Mouse (Mus musculus): ENCODE results near the gene Hba-a1.
"Not testable (repeated sequence)": the region's sequence is repeated elsewhere in the genome, so short reads cannot be mapped to it uniquely, and the experiment has no call there.

Gene Hba-a1

DNA sequence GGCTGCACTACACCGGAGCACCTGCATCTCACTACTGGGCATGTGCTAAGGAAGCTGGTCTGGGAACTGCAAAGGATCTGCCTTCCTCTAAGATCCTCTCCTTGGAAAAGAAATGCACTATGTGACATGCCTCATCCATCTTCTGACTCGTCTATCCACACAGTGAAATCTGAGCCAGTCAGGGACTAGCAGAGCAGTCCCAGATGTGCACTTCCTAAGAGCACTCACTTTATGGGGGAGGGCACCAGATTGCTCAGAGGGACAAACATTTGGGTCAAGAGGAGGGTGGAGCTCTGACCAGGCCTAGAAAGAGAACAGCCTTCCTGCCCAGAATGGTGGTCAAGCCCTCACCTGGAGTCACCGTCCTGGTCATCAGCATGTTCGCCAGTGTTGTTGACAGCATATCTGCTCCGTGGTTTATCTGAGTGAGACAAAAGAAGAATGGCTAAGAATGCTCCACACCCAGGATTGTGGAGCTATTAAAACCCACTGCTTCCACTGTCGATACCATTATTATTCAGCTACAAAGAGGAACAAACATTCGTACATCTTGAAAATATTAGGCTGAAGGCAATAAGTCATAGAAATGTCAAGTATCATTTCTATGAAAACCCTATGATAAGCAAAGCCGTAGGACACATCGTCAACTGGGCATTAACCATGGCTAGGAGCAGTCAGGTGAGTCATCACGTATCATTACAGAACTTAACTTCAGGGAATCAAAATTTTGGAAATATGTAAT, 20.5 kb upstream of the Hba-a1 start:
- no peak for DNase-seq (ENCODE audit: low spot score)

DNA sequence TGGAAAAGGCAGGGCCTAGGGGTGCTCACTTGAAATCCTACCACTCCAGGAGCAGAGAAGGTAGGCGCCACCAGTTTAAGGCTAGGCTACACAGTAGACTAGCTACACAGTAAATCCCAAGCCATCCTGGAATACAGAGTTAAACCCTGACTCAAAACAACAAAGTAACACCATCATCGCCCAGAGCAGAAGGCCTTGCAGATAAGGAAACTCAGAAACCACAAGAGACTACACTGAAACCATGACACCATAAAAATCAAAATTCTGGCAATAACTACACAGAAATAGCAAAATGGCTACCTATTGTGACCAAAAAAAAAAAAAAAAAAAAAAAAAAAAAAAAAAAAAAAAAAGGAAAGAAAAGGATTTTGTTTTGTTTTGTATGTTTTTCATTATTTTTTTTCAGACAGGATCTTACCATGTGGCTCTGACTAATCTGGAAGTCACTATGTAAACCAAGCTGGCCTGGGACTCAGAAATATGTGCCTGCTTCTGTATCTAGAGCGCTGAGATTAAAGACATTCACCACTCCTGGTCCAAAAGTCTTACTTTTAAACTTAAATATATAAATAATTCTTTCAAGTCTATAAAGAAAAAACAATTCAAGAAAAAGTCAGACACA, 18.1 kb upstream of the Hba-a1 start:
- DNase-seq (ENCODE audit: low spot score): no peak

DNA sequence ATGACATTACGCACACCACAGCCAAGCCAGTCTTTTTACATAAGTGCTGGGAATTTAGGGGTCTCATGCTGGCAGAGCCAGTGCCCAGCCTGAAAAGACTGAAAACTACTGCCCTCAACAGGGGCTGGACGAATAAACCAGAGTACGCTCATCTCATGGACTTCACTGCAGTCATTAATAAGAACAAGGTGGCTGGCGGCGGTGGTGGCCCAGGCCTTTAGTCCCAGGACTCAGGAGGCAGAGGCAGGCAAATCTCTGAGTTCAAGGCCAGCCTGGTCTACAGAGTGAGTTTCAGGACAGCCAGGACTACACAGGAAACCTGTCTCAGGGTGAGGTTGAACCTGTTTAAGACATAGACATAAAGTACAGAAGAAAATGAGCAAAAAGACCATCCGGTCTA, 17.1 kb upstream of the Hba-a1 start:
- DNase-seq (ENCODE audit: low spot score): no peak

DNA sequence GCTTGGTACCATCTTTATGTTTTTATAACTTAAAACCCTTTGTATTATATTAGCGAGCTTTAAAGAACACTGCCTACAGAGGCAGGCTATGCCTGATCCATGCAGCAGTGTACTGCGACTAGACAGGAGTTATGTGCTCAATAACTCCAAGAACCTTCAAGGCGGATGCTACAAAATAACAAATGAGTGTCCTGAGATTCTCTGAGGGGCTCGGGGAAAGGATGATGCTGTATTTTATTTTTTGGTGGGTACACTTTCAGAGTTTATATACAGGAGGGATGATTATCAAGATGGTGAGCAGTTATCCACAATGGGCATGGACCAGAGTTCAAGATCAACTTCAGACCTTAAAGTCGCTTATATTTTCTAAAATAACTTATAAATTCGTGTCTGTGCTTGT, 16.5 kb upstream of the Hba-a1 start:
- no peak for DNase-seq (ENCODE audit: low spot score)

DNA sequence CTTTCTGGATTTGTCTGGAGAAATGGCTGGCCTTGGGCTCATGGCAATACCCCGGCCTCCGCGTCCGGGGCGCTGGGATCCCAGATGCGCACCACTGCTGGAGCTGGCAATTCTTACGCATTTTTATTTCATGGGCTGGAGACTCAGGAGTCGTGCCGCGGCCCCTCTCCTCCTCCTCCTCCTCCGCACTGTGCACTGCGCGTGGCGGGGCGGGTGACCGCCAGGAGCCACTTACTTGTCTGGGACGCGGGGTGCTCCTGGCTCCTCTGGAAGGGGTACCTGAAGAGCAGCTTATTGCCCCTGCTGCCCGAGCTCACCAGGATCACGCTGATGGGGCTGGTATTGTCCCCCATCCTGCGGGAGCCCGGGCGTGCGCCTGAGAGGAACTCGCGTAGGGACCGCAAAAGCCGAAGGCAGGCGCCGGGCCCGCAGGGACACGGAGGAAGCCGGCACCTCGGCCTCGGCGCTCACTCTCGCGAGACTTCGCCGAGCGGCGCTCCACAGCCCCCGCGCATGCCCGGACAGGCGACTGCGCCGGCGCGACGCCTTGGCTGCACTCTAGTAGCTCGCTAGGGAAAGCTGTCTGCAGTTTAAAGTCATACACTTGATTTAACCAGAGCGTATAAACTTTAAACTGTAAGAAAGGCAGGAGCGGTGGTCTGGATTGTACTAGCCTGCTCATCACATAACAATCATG, 16.0 kb upstream of the Hba-a1 start, which contains the start of gene Nprl3:
Gene Nprl3 (minus strand): TSS at position 520 of the 697 bp plus-strand sequence.
- peak; percentile 95 for DNase-seq (ENCODE audit: low spot score)

DNA sequence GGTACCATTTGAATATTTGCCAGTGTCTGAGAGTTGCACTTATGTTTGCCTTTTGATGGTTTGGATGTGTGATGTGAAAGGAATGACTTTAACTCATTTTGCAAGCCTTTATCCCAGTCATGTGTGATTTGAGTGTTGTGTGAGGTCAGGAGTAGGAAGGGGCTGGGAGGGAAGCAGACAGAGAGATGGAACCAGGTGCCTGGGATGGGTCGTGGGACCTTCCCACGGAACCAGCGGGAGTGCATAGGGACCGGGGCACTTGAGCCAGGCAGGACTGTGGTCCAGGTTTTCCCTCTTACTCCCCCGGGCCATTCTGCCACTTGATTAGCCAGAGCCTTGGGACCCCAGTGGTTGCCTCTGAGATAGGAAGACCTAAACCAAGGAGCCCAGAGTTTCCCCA, 15.3 kb upstream of the Hba-a1 start:
- DNase-seq (ENCODE audit: low spot score): no peak

DNA sequence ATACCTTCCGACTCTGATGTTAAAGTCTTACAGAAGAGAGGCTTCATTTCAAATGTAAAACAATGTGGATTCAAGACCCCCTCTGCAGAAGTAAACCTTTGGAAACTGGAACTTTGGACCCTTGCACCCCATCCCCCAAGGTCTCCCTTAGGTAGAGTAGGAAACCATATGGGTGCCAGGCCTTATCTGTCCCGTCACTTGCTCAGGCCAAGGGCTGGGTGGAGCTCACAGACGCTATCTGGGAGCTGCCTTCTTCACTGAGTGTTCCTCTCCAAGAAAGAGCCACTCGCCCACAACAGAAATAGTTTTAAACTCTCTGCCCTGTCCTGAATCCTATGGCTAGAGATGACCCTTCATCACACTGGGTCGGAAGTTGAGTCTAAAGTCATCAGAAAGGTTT, 14.4 kb upstream of the Hba-a1 start:
- DNase-seq (ENCODE audit: low spot score): no peak

DNA sequence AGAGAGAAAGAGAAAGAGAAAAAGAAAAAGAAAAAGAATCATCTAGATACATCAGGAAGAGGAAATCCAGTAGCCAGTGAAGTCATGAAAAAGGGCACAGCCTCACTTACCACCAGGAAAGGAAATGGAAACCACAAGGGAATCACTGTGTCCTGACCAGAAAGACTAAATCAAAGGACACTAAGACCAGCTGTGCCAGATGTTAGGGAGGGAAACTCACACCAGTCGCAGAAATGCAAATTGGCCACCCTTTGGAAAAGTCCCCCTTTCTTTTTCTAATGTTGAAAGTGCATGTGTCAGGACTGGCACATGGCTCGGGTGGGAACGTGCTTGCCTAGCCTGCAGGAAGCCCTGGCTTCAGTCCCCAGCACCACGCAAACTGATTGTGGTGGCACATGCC, 12.1 kb upstream of the Hba-a1 start:
- no peak for DNase-seq (ENCODE audit: low spot score)

DNA sequence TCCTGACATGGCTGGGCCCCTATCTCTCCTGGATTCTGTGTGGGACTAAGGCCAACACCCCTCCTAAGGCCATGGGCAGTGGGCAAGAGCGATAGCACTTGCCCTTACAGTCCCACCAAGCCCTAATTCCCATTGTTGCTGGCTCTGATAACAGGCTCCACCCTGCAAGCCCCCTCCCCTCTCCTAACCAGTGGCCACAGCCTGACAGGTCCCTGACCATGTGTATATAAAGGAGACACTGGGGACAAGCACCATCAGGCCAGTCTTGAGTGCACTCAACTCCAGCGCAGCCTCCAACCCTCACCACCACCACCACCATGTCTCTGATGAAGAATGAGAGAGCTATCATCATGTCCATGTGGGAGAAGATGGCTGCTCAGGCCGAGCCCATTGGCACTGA, 7.0 kb upstream of the Hba-a1 start, which contains the start of gene Hba-x:
Gene Hba-x (plus strand): TSS at position 54 of the 400 bp plus-strand sequence.
- no peak for DNase-seq (ENCODE audit: low spot score)

DNA sequence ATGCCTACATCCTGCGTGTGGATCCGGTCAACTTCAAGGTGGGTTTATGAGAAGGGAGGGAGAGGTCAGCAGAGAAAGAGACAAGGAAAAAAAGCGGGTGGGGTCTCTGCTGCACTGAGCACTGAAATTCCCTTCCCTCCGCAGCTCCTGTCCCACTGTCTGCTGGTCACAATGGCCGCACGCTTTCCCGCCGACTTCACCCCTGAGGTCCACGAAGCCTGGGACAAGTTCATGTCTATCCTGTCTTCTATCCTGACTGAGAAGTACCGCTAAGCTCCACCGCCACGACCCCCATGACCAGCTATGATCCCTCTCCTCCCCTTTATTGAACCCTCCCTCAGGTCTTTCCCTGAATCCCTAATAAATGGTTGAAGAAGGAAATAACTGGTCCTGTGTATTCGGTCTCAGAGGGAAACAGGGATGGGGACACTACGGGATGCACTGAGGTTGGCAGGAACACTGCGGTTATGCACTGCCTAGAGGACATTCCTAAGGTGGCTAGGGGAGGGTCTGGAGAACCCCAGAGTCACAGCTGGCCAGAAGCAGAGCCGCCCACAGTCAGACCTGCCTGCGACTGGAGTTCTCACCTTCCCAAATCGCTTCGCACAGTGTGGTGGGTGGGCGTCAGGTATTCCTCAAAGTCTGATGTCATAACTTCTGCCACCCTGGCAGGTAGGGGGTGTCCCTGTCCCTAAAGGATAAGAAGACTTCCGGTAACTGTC, 5.4 kb upstream of the Hba-a1 start:
- DNase-seq (ENCODE audit: low spot score): no peak

DNA sequence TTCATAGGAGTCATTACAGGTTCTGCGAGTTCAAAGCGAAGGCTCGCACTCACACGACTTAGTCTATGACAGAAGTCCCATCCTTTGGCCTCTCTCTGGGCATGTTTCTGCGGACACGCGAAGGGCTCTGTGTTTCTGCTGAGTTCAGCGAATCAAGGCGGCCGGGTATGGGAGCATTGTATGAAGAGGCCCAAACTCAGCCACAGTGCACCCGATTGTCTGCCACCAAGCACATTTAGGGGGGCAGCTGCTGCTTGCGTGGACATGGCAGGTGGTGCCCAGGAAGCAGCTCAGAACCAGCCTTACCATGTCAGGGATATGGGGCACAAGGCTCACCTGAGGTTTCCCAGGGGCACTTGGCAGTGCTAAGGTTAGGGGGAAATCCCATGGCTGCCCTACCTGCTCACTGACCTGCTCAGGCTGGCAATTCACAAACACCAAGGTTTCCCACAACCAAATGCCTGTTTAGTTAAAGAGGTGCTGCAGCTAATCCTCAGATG, 4.8 kb upstream of the Hba-a1 start:
- DNase-seq (ENCODE audit: low spot score): no peak

DNA sequence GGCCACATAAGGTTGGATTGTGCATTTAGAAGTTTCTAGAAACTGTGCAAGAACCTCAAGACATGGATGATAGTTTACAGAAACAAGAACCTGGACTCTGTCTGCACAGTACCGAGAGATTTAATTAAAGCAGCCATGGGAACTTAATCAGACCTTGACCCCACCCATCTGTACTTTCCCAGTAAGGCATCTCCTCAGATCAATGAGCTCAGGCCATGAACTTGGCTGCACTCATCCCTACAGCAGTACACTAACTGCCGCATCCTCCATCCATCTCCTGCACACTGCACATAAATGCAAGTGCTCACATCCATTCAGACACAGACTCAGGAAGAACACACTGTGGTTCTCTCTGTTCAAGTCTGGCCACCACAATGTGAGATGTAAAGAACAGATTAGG, 2.7 kb upstream of the Hba-a1 start:
- no peak for DNase-seq (ENCODE audit: low spot score)

DNA sequence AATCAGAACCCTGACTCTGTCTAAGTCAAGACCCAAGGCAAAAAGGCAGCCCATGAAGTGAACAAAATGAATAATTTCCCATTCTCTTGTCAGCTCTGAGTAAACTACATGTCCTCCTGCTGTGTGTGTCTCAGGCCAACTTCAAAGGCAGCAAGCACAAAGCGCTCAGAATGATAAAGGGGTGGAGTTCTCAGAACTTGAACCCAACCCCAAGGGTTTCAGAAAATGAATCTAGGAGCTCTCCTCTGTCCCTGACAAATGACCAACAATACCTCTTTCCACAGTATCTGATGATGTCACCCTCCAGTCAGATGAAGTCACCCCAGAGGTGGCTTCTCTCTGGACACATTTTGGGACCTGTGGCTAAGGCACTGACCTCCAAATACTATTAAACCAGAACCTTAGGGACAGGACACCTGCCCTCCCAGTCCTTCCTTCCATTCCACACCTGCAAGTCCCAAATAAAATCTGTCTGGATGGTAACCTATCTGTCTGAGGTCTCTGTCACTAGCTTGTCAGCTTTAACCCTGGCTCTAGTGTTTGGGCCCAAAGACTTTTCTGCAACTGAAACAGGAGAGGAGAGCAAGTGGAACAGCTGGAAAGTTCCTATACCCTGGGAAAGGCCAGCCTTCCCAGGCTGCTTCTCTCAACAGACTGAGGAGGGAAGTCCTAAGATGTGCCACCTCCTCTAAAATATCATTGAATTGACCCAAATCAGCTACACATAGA, 1.7 kb upstream of the Hba-a1 start:
- no peak for DNase-seq (ENCODE audit: low spot score)

DNA sequence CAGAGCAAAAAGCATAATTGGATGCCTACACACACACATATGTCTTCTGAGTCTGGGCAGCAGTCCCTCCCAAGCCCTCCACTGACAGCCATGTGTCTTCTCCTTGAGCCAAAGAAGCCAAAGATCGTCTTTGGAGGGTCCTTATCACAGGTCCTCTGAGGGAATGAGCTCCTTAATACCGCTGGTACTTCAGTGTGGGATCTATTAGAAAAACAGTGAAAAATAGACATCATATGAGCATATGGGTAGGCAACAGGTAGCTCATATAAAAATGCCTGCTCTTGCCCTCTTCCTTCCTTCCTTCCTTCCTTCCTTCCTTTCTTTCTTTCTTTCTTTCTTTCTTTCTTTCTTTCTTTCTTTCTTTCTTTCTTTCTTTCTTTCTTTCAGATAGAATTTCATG, 1.3 kb downstream of the Hba-a1 start:
- DNase-seq (ENCODE audit: low spot score): not testable (repeated sequence)

DNA sequence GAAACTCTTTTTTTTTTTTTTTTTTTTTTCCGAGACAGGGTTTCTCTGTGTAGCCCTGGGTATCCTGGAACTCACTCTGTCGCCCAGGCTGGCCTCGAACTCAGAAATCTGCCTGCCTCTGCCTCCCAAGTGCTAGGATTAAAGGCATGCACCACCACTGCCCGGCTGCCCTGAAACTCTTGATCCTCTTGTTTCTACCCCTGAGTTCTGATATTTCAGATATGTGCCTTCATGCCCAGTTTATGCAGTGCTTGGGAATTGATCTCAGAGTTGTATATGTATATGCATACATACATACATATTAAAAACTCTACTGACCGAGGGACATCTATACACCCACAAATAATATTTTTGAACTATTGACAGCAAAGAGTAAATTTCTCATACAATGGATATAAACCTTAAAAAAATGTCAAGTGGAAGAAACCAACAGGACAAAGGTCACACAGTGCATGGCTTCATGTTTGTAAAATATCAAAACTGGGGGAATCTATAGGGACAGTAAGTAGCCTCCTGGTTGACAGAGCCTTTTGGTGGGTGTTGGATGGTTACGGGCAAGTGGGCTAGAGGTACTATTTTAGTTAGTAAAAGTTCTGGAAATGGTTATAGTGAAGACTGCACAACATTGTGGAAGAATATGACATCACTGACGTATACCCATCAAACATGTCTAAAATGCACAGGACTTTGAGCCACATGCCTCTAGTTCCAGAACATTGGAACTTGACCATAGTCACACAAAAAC, 1.9 kb downstream of the Hba-a1 start:
- DNase-seq (ENCODE audit: low spot score): no peak

DNA sequence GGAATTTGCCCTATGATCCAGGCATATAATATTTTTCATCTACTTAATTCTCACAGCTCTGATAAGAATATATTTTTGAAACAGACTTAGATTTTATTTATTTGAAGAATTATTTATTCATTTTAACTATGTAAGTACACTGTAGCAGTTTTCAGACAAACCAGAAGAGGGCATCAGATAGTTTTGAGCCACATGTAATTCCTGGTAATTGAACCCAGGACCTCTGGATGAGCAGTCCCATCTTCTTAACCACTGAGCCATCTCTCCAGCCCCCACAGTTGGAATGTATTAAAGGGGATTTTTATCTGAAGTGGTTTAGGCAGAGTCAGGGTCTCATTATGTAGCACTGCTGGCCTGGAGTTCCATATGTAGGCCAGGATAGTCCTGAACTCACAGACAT, 2.6 kb downstream of the Hba-a1 start:
- not testable (repeated sequence) for DNase-seq (ENCODE audit: low spot score)

DNA sequence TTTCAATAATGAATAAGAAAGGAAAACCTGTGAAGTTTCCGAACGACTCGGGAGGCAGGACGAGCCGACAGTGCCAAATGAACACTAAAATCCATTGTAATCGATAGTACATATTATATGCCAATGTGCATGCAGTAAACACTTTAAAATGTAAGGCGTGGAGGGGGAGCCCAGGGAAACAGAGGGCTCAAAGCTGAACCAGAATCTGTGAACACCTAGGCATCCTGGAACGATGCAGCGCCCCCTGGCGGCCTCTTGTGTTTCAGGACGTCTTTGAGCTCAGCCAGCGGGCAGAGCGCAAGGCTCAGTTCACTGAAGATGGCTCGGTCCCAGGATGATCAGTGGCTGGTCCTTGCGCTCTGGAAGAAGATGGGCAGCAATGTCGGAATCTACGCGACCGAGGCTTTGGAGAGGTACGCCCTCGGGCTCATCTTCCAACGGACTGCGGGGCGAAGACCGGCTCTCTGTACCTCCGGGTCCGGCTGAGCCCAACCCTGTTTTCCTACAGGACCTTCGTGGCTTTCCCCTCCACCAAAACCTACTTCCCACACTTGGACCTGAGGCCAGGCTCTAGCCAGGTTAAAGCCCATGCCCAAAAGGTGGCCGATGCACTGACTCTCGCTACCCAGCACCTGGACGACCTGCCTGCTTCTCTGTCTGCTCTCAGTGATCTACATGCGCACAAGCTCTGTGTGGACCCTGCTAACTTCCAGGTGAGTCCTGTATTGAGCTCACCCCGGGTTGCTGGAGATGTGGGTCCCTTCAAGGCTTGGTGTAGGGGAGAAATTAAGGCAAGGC, 3.6 kb downstream of the Hba-a1 start, which contains the start of gene Hbq1b:
Gene Hbq1b (plus strand): TSS at position 271 of the 798 bp plus-strand sequence.
- DNase-seq (ENCODE audit: low spot score): peak; percentile 65

DNA sequence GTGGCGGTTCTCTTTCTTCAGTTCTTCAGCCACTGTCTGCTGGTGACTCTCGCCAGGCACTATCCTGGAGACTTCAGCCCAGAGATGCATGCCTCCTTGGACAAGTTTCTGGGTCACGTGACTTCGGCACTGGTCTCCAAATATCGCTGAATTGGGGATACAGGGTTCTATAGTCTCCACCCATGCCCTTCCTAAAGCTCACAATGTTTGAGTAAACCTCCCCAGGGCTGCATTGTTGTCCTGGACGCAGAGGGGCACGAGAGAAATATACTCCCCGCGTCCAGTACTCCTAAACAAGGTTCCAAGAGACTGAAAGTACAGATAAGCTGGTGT, 4.1 kb downstream of the Hba-a1 start:
- DNase-seq (ENCODE audit: low spot score): no peak

DNA sequence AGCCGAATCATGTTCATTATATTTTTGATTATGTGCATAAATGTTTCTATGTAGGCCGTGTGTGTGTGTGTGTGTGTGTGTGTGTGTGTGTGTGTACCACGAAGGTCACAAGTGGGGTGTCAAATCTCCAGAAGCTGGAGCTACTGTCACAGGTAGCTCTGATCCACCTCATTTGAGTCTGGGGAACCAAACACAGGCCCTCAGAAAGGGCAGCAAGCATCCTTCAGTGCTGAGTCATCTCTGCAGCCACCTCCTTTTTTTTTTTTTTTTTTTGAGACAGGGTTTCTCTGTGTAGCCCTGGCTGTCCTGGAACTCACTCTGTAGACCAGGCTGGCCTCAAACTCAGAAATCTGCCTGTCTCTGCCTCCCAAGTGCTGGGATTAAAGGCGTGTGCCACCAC, 9.5 kb downstream of the Hba-a1 start:
- not testable (repeated sequence) for DNase-seq (ENCODE audit: low spot score)

DNA sequence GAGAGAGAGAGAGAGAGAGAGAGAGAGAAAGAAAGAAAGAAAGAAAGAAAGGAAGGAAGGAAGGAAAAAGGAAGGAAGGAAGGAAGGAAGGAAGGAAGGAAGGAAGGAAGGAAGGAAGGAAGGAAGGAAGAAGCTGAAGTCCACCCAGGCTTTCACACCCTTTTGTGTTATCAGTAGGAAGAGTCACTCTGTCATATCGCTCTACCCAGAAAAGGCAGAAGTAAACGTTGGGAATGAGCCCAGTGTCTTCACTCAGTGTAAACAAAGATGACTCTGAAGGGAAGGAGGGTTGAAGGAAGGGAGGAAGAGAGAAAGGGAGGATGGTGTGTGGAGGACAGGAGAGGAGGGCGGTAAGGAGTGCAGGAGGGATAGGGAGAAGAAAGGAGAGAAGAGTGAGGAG, 10.2 kb downstream of the Hba-a1 start:
- not testable (repeated sequence) for DNase-seq (ENCODE audit: low spot score)
